Mouse (Mus musculus) monocyte, adult 2 months (primary cell): Measurements from ENCODE around the gene Ckmt2.

ENCODE experiments used
- DNase-seq, 2 experiments: peaks; one replicate each; pipeline ENCODE4 v3.0.0; 2022; ENCODE audit warnings: low spot score in 2 of 2, low read depth in 1 of 2

Ckmt2 gene

GRCm38 (mm10) chr13:91876741-91877349 lies at the start of gene Ckmt2:
TSS of gene Ckmt2 (minus strand) at chr13:91876885.
- no peak for DNase-seq

GRCm38 (mm10) chr13:91921010-91921409 lies 44.3 kb upstream of the Ckmt2 start:
- DNase-seq = no peak

GRCm38 (mm10) chr13:91918764-91919163 lies 42.1 kb upstream of the Ckmt2 start:
- no peak for DNase-seq

- no peak for DNase-seq
Measured at GRCm38 (mm10) chr13:91917835-91918234, 41.1 kb upstream of the Ckmt2 start.

GRCm38 (mm10) chr13:91916308-91916707 lies 39.6 kb upstream of the Ckmt2 start:
- DNase-seq = no peak

GRCm38 (mm10) chr13:91915582-91916239 lies 39.0 kb upstream of the Ckmt2 start:
- DNase-seq = no peak

- no peak for DNase-seq
Measured at GRCm38 (mm10) chr13:91915192-91915581, 38.5 kb upstream of the Ckmt2 start.

GRCm38 (mm10) chr13:91911652-91912051 lies 35.0 kb upstream of the Ckmt2 start:
- no peak for DNase-seq

- DNase-seq = no peak
Measured at GRCm38 (mm10) chr13:91911211-91911610, 34.5 kb upstream of the Ckmt2 start.

GRCm38 (mm10) chr13:91908202-91908980 lies 31.7 kb upstream of the Ckmt2 start:
- peak in 1 of 2 experiments; percentile 4 for DNase-seq

GRCm38 (mm10) chr13:91906338-91906737 lies 29.7 kb upstream of the Ckmt2 start:
- DNase-seq = no peak

- no peak for DNase-seq
Measured at GRCm38 (mm10) chr13:91896476-91896875, 19.8 kb upstream of the Ckmt2 start.

GRCm38 (mm10) chr13:91893132-91893531 lies 16.4 kb upstream of the Ckmt2 start:
- no peak for DNase-seq

GRCm38 (mm10) chr13:91890031-91890619 lies 13.4 kb upstream of the Ckmt2 start:
- DNase-seq = no peak

- no peak for DNase-seq
Measured at GRCm38 (mm10) chr13:91884714-91885386, 8.2 kb upstream of the Ckmt2 start.

GRCm38 (mm10) chr13:91881837-91882480 lies 5.3 kb upstream of the Ckmt2 start:
- no peak for DNase-seq

- DNase-seq = no peak
Measured at GRCm38 (mm10) chr13:91880256-91880655, 3.6 kb upstream of the Ckmt2 start.

GRCm38 (mm10) chr13:91877996-91878395 lies 1.3 kb upstream of the Ckmt2 start:
- no peak for DNase-seq

GRCm38 (mm10) chr13:91877350-91877749 lies 665 bp upstream of the Ckmt2 start:
- no peak for DNase-seq

GRCm38 (mm10) chr13:91875581-91875980 lies 1.1 kb downstream of the Ckmt2 start:
- DNase-seq = no peak

GRCm38 (mm10) chr13:91874565-91874964 lies 2.1 kb downstream of the Ckmt2 start:
- no peak for DNase-seq
